Mouse (Mus musculus) gastrocnemius, postnatal 25 days (tissue): ENCODE data around the gene Tnnt3. TPM values are rescaled to one million over a fixed set of nuclear protein-coding genes. Genes with fewer than 3 reads are reported as not detected.

Experiments used
- DNase-seq: peaks from one replicate; pipeline ENCODE4 v3.0.0; 2022
- total RNA-seq, 2 experiments: library from RNA; stranded (reverse); gene quantifications; 1 replicate in 1 of 2; 2 replicates in 1 of 2; pipeline ENCODE4 v1.2.3; 2021

Gene Tnnt3
- total RNA-seq, 2 experiments from 2014 or later = 28,170 to 31,317 TPM

DNA sequence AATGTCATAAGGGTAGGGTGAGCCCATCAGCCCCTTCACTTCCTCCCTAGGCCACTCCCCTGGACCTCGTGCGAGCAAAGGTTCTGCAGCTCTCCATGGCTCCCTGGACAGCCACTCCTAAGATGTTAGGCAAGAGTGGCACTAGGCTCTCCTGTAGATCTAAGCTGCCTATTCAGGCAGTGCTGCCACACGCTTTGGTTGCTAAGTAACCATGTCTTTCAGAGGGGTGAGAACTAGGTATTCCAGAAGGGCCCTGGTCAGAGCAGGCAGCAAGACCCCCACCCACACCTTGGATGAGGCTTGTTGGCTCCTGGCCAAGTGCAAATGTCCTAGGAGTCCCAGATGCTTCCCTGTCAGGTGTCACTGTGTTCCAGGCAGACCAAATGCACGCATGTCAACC is 7.9 kb downstream of the Tnnt3 start:
- DNase-seq = no peak

- no peak for DNase-seq
These were observed 8.8 kb downstream of the Tnnt3 start for GRCm38 (mm10) chr7:142507453-142507852.

DNA sequence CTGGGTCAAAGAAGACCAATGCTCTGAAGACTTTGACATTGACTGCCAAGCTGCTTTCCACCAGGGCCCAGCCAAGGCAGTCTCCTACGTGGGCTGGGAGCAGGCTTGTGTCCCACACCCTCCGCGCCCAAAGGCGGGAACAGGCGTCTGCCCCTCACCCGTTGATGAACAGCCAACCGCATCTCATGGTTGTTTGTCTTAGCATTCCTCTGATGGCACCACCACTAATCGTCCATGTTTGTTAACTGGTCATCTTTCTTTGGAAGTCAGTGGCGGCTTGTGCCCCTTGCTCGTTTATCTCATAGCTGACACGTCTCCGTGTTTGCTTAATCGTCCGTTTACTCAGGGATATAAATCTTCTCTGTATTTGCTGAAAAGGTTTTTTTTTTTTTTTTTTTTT is 10.9 kb downstream of the Tnnt3 start:
- DNase-seq = no peak

DNA sequence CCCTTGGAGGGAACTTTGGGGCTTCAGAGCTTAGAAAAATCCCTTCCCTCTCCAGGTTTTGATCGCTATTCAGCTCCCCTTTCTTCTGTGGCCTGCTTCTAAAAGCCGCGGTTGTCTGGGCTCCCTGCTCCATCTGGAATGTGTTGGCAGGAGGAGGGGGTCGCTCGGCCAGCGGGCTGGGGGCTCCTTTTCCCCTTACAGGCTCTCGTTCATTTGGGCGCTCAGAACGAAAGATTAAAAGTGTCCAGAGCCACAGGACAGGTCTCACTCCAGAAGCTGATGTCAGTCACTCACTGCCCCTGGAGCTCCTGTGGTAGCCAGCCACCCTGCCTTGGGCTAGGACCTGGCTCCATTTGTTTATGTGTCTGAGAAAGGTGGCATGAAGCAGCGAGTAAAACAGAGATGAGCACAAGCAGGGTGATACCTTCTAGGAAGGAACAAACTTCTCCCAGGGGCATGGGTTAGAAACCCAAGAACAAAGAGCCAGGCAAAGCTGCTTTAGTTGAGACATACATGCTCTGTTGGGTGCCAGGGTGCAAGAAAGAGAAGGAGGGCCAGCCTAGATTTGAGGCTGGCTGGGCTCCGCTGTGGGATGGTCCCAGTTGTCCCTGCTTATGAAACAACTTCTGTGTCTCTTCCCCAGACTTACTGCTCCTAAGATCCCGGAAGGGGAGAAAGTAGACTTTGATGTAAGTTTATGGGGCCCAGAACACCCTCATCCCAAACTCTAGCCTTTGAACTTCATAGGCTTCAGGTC is 11.6 kb downstream of the Tnnt3 start:
- peak; percentile 63 for DNase-seq

- DNase-seq = no peak
These were observed 15.4 kb downstream of the Tnnt3 start for GRCm38 (mm10) chr7:142514048-142514447.

GRCm38 (mm10) chr7:142516221-142516978 is 17.8 kb downstream of the Tnnt3 start:
- no peak for DNase-seq

GRCm38 (mm10) chr7:142517531-142517930 is 18.9 kb downstream of the Tnnt3 start:
- no peak for DNase-seq

- DNase-seq = no peak
These were observed 21.7 kb downstream of the Tnnt3 start for GRCm38 (mm10) chr7:142520331-142520730.

- no peak for DNase-seq
These were observed 23.7 kb downstream of the Tnnt3 start for GRCm38 (mm10) chr7:142522352-142522751.

DNA sequence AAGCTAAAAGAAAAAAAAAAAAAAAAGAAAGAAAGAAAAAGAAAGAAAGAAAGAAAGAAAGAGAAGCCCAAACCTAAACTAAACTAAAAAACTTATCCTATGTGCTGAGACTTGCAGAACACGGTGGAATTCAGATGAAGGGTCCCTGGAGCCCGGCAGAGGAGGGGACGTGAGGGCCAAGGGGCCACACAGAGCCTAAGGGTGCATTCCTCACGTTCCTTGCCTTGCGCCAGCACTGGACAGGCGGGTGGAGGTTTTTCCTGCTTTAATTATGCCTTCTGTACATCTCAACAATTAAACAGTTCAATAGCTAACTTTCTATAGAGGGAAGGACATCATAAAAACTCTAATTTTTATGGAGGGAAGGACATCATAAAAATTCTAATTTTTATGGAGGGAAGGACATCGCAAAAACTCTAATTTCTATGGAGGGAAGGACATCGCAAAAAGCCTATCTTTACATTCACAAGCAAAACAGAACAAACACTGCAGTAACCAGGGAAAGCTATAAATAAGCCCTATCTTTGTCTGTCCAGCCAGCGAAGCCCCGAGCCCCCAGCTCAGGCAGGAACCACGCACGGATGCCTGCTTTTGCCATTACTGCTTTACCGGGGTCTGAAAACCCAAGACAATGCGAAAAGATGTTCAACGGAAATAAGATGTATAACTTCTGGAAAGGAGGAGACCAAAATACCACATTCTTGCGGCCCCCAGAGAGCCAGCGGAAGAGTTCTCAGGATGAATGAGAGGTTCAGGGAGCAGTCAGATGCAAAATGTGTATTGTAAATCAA is 24.8 kb downstream of the Tnnt3 start:
- no peak for DNase-seq

- no peak for DNase-seq
These were observed 26.9 kb downstream of the Tnnt3 start for GRCm38 (mm10) chr7:142525342-142526178.

DNA sequence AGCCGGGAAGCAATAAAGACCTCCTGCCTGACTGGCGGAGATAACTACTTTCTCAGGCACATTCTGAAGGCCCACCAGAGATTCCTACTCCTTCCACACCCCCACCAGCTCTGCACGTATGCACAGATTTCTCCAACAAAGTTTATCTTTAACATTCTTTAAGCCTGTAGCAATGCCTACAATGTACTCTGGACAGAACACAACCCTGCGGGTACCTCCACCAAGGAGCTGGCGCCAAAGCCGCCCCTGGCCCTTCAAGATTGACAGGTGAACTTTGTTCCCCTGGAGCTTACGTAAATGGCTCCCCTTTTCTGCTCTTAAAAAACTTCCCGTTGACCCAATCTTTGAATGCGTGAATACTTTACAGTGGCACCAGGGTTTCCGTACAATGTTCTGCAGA is 30.7 kb downstream of the Tnnt3 start:
- no peak for DNase-seq

GRCm38 (mm10) chr7:142531973-142532521 is 33.4 kb downstream of the Tnnt3 start:
- peak; percentile 65 for DNase-seq

DNA sequence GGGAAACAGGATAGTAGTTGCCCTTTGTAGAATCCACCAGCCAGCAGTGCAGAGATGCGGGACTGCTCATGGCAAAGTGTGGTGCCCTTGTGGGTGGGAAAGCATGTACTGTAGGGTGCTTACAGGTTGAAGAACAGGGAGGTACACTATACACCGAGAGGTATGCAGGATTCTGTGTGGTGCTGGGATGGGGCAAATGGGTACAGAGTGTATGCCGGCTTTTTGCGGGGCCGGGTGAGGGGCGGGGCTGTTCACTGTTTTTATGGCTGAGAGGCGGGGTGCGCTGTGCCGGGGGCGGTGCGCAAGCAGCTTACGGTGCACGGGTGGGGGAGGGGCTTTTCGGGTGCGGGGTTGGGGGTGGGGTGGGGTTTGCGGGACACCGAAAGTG is 34.0 kb downstream of the Tnnt3 start, which contains the start of gene Mrpl23:
TSS of gene Mrpl23 (plus strand) at position 16 of the 388 bp plus-strand sequence.
- no peak for DNase-seq

DNA sequence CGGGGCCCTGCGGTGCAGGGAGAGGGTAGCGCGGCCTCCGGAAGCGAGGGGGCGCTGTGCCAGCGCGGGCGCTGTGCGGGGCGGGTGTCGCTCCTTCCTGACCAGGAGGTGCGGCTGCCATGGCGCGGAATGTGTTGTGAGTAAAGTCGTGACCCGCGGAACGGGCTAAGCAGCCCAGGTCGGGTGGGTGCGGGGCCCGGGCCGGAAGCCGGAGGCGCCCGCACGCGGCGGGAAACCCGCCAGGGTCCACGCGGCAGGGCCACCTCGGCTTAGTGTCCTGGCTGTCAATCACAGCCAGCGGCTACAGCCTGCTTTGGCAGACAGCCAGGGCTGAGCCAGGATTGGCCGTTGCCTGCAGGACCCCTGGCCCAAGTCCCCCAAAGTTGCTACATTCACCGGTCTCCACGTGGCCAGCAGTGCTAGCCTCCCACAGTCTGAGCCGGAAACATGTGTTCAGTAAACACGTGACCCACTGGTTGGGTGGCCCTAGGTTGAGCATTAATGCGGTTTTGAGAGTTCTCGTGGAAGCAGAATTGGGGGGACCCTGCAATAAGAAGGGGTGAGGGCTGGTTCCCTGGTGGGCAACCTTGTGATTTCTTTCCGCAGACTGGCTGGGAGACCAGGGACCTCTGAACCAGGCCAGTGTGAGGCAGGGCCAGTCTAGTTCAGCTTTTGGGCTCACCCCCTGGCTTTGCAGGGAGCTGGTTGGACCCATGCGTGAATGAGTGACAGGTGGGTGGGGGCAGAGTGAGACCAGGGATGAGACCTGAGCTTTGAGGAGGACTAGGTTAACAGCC is 34.6 kb downstream of the Tnnt3 start:
- peak; percentile 82 for DNase-seq

DNA sequence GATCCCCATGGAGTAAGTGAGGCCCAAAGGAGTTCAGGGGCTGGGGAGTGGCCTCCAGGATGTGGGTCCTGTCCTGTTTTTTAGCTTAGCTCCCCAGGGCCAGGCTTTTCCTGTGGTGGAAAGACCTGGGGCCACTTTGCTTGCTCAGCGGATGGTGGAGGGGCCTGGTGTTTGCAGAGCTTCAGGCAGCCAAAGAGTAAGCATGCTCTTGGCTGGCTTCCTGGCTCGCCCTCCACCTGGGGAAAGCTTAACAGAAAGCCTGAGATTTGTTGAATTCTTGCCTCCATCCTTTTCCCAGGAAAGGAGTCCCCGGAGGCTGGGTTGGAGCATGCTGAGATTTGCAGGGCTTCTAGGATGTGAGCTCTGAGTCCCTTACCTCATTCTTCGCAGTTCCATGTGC is 36.5 kb downstream of the Tnnt3 start:
- DNase-seq = no peak

GRCm38 (mm10) chr7:142535832-142536231 is 37.2 kb downstream of the Tnnt3 start:
- no peak for DNase-seq

GRCm38 (mm10) chr7:142537181-142537580 is 38.5 kb downstream of the Tnnt3 start:
- DNase-seq = no peak

- no peak for DNase-seq
These were observed 39.2 kb downstream of the Tnnt3 start for GRCm38 (mm10) chr7:142537879-142538278.

- no peak for DNase-seq
These were observed 39.7 kb downstream of the Tnnt3 start for GRCm38 (mm10) chr7:142538291-142538690.

DNA sequence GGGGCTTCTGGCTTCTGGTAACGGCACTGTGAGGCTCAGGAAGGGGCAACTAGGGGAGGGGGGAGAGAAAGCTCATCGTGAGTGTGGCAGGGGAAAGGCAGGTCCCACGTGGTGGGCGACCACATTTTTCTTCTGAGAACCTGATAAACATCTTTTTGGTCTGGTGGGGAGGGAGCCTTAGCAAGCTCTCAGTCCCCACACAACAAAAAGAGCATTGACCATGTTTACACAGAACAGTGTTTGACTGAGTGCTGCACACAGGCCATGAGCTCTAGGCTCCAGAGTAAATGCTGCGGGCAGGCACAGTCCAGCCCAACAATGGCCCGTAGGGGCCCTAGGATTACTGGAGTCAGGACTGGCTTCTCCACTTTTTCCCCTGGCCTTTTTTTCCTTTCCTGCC is 40.1 kb downstream of the Tnnt3 start:
- DNase-seq = no peak
